Mouse (Mus musculus) lung, embryonic 15.5 days (tissue): ENCODE measurements around the gene Akr7a5. TPM values are rescaled to one million over a fixed set of nuclear protein-coding genes. Genes with fewer than 3 reads are reported as not detected.

ENCODE experiments used
- ATAC-seq: fragments of 200-750 bp; cut with Nextera tagmentation; 2 replicates; pipeline ENCODE4 v1.8.0; 2017; ENCODE audit warnings: moderate number of reproducible peaks, borderline replicate concordance; ENCODE audit not compliant: low FRiP score, low TSS enrichment; ENCODE audit errors: extremely low read depth
- H3K27ac ChIP-seq: fragments of 300-500 bp; sonication (generic); 2 replicates; pipeline ENCODE4 v1.5.1; 2015; ENCODE audit warnings: moderate library complexity, mild to moderate bottlenecking, inconsistent platforms
- H3K27me3 ChIP-seq: fragments of 300-500 bp; sonication (generic); 2 replicates; pipeline ENCODE4 v1.6.1; 2015; ENCODE audit warnings: inconsistent platforms
- H3K36me3 ChIP-seq: fragments of 300-500 bp; sonication (generic); 2 replicates; pipeline ENCODE4 v1.6.1; 2015; ENCODE audit warnings: inconsistent platforms
- H3K4me1 ChIP-seq: fragments of 300-500 bp; sonication (generic); 2 replicates; pipeline ENCODE4 v1.6.1; 2015; ENCODE audit warnings: inconsistent platforms
- H3K4me2 ChIP-seq: fragments of 300-500 bp; sonication (generic); 2 replicates; pipeline ENCODE4 v1.6.1; 2015; ENCODE audit warnings: inconsistent platforms, mild to moderate bottlenecking, moderate library complexity
- H3K4me3 ChIP-seq: fragments of 300-500 bp; sonication (generic); 2 replicates; pipeline ENCODE4 v1.5.1; 2015; ENCODE audit warnings: mild to moderate bottlenecking, inconsistent platforms
- H3K9ac ChIP-seq: fragments of 300-500 bp; sonication (generic); 2 replicates; pipeline ENCODE4 v1.6.1; 2015; ENCODE audit warnings: inconsistent platforms
- H3K9me3 ChIP-seq: fragments of 300-500 bp; sonication (generic); 2 replicates; pipeline ENCODE4 v1.6.1; 2016; ENCODE audit warnings: inconsistent platforms
- WGBS: fragments of 180-500 bp; shearing (Covaris S2); methylation state at CpG from one replicate; pipeline ENCODE4 v1.1.7; 2015; 5-methylcytosine and 5-hydroxymethylcytosine counted together
- polyA plus RNA-seq: library from polyadenylated mRNA; unstranded; fragments of >200 nt; fragmentation: Nextera tagmentation; extraction: Ambion mirVana; gene quantifications from 2 replicates; pipeline ENCODE4 v1.2.1, GENCODE M21; 2015

Gene Akr7a5
- 101 and 103 TPM in 2 replicates for polyA plus RNA-seq

- Histone ChIP-seq H3K4me1 (peaks cover 19% of the 10 kb centered on the region), H3K36me3 (peaks cover 12% of the 10 kb centered on the region), H3K4me3 (peak within 1 kb of the TSS; percentile 68), H3K27me3 (no peaks in the 10 kb centered on the region), H3K27ac (peak within 1 kb of the TSS; percentile 63), H3K4me2 (peak within 1 kb of the TSS; percentile 88), H3K9me3 (no peaks in the 10 kb centered on the region), H3K9ac (peak within 1 kb of the TSS; percentile 74)
- peak; percentile 92 for ATAC-seq
- WGBS = under 1% methylated on average over 63 of the region's 63 CpGs
Observed at GRCm38 (mm10) chr4:139310171-139310898, at the start of gene Akr7a5, which contains the start of gene Pqlc2. Gene Akr7a5 (plus strand): TSS chr4:139310744. Gene Pqlc2 (minus strand): TSS chr4:139310708.

- no peaks in the 10 kb centered on the region for H3K27me3 ChIP-seq
- no peak overlapping the region for H3K9ac ChIP-seq
- H3K9me3 ChIP-seq = no peaks in the 10 kb centered on the region
- WGBS = 91% methylated on average over 6 of the region's 6 CpGs
- H3K4me1 ChIP-seq = peaks cover 11% of the 10 kb centered on the region
- peaks cover 75% of the 10 kb centered on the region for H3K36me3 ChIP-seq
- H3K4me2 ChIP-seq = no peak overlapping the region
- no peak overlapping the region for H3K4me3 ChIP-seq
- H3K27ac ChIP-seq = no peak overlapping the region
- ATAC-seq = no peak
Observed at GRCm38 (mm10) chr4:139262981-139263380, 47.6 kb upstream of the Akr7a5 start.

GRCm38 (mm10) chr4:139265783-139266499, 44.6 kb upstream of the Akr7a5 start:
- no peak for ATAC-seq
- Histone ChIP-seq H3K27me3 (no peaks in the 10 kb centered on the region), H3K4me3 (no peak overlapping the region), H3K4me1 (no peaks in the 10 kb centered on the region), H3K9ac (no peak overlapping the region), H3K4me2 (no peak overlapping the region), H3K27ac (no peak overlapping the region), H3K9me3 (no peaks in the 10 kb centered on the region), H3K36me3 (peaks cover 77% of the 10 kb centered on the region)
- WGBS = 86% methylated on average over 13 of the region's 13 CpGs

GRCm38 (mm10) chr4:139266500-139266865, 44.1 kb upstream of the Akr7a5 start:
- Histone ChIP-seq H3K36me3 (peaks cover 74% of the 10 kb centered on the region), H3K4me1 (no peaks in the 10 kb centered on the region), H3K9me3 (no peaks in the 10 kb centered on the region), H3K4me2 (no peak overlapping the region), H3K9ac (no peak overlapping the region), H3K4me3 (no peak overlapping the region), H3K27ac (no peak overlapping the region), H3K27me3 (no peaks in the 10 kb centered on the region)
- no peak for ATAC-seq
- WGBS = 88% methylated on average over 7 of the region's 7 CpGs

DNA sequence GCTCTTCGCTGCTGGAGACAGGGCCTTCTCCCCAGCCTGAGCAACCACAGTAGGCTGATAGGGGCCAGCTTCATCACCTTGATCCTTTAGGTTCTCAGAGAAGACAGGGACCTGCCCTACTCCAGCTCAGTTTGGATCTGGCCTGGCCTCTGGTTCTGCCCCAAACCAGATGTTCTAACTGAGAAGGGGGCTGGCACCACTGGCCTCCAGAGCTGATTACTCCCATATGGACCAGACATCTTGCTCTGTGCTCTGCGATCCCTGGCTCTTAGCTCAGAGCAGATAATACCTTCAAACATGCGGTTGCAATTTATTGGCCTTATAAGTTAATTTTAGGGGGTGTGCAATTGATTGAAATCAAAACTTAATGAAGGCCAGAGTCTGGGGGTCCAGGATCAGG, 43.2 kb upstream of the Akr7a5 start:
- Histone ChIP-seq H3K4me2 (no peak overlapping the region), H3K4me1 (no peaks in the 10 kb centered on the region), H3K27ac (no peak overlapping the region), H3K4me3 (no peak overlapping the region), H3K9ac (no peak overlapping the region), H3K27me3 (no peaks in the 10 kb centered on the region), H3K36me3 (peaks cover 67% of the 10 kb centered on the region), H3K9me3 (no peaks in the 10 kb centered on the region)
- ATAC-seq = no peak
- 78% methylated on average over 3 of the region's 3 CpGs for WGBS

DNA sequence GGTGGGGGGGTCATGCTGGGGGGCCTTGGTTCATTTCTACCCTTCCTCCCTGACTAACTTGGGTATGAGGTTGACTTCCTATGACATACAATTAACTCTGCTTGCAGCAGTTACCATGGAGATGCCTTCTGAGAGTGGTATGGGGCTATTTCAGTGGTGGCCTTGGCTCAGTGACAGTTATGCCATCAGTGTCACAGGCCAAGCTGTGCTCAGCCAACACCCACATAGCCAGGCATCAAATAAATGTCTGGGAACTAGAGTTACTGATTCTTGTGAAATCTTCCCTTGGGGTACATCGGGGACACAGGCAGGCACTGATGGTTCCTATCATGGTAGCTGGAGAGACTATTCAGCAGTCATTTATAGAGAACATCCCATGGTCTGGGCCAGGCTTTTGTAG, 42.3 kb upstream of the Akr7a5 start:
- ATAC-seq = no peak
- Histone ChIP-seq H3K9ac (no peak overlapping the region), H3K4me2 (no peak overlapping the region), H3K4me1 (no peaks in the 10 kb centered on the region), H3K27ac (no peak overlapping the region), H3K27me3 (no peaks in the 10 kb centered on the region), H3K4me3 (no peak overlapping the region), H3K36me3 (peaks cover 58% of the 10 kb centered on the region), H3K9me3 (no peaks in the 10 kb centered on the region)
- WGBS = 88% methylated on average over 1 of the region's 1 CpGs

GRCm38 (mm10) chr4:139270168-139270567, 40.4 kb upstream of the Akr7a5 start:
- no peak overlapping the region for H3K9ac ChIP-seq
- no peaks in the 10 kb centered on the region for H3K27me3 ChIP-seq
- no peaks in the 10 kb centered on the region for H3K9me3 ChIP-seq
- H3K4me2 ChIP-seq = no peak overlapping the region
- H3K36me3 ChIP-seq = peaks cover 52% of the 10 kb centered on the region
- no peak for ATAC-seq
- H3K27ac ChIP-seq = no peak overlapping the region
- no peak overlapping the region for H3K4me3 ChIP-seq
- 98% methylated on average over 3 of the region's 3 CpGs for WGBS
- H3K4me1 ChIP-seq = no peaks in the 10 kb centered on the region

GRCm38 (mm10) chr4:139271562-139271961, 39.0 kb upstream of the Akr7a5 start:
- no peaks in the 10 kb centered on the region for H3K9me3 ChIP-seq
- no peak overlapping the region for H3K9ac ChIP-seq
- ATAC-seq = no peak
- no peak overlapping the region for H3K27ac ChIP-seq
- no peak overlapping the region for H3K4me3 ChIP-seq
- no peaks in the 10 kb centered on the region for H3K27me3 ChIP-seq
- WGBS = 82% methylated on average over 9 of the region's 9 CpGs
- no peak overlapping the region for H3K4me2 ChIP-seq
- no peaks in the 10 kb centered on the region for H3K4me1 ChIP-seq
- H3K36me3 ChIP-seq = peaks cover 48% of the 10 kb centered on the region

DNA sequence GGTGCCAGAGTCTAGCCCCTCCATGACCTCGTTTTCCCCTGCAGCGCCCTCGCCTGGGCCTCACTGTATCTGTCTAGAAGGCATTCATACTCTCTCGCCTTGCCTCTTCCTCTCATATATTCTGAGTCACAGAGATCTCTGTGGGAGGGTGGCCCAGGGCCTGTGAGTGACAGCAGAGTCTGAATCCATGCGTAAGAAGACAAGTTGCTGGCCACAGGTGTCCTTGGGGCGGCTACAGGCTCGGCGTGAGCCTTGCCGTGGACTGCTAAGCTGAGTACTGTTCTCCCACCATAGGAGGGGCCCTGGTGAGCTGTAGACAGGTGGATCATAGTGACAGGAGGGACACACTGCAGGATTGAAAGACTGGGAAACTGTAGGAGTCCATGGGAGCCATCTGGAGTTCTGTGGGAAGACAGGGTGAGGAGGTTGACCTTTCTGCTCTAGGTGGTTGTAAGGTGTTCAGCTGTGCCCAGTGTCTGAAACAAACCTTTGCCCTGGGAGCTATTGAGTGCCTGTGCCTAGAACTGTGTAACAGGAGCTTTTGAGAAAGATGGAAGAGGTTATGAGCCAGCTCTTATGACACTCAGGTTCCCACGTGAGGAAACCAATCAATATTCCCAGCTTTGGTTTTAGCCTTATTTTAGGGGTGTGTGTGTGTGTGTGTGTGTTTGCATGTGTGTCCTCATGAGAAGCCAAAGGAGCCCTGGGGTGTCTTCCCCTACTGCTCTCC, 37.4 kb upstream of the Akr7a5 start:
- no peak for ATAC-seq
- no peak overlapping the region for H3K27ac ChIP-seq
- H3K9me3 ChIP-seq = no peaks in the 10 kb centered on the region
- H3K36me3 ChIP-seq = peaks cover 35% of the 10 kb centered on the region
- H3K4me1 ChIP-seq = no peaks in the 10 kb centered on the region
- H3K9ac ChIP-seq = no peak overlapping the region
- H3K27me3 ChIP-seq = no peaks in the 10 kb centered on the region
- WGBS = 87% methylated on average over 10 of the region's 10 CpGs
- no peak overlapping the region for H3K4me2 ChIP-seq
- no peak overlapping the region for H3K4me3 ChIP-seq

- Histone ChIP-seq H3K9ac (no peak overlapping the region), H3K4me1 (no peaks in the 10 kb centered on the region), H3K27ac (no peak overlapping the region), H3K9me3 (no peaks in the 10 kb centered on the region), H3K4me3 (no peak overlapping the region), H3K36me3 (peaks cover 24% of the 10 kb centered on the region; the same call in 1 of the 2 replicates), H3K27me3 (no peaks in the 10 kb centered on the region), H3K4me2 (no peak overlapping the region)
- WGBS = 89% methylated on average over 7 of the region's 7 CpGs
- no peak for ATAC-seq
Observed at GRCm38 (mm10) chr4:139274573-139274972, 36.0 kb upstream of the Akr7a5 start.

GRCm38 (mm10) chr4:139276411-139276810, 34.1 kb upstream of the Akr7a5 start:
- Histone ChIP-seq H3K27ac (no peak overlapping the region), H3K36me3 (peaks cover 40% of the 10 kb centered on the region)

DNA sequence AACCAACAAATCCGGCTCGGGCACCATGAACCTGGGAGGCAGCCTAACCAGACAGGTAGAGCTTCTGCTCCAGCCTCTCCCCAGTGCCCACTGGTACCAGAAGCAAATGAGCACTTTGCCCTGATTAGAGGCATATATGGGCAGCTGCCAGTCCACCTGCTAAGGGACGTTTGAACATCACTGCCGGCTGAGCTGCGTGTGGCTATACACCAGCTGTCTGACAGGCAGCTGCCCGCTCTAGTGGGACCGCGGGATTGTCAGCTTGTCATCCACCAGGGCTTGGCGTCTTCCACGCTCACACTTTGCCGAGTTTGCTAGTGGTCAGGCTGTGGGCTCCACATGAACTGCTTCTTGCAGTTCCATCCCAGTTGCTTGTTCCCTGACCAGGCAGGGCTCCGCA, 30.0 kb upstream of the Akr7a5 start:
- Histone ChIP-seq H3K36me3 (peaks cover 44% of the 10 kb centered on the region), H3K4me2 (no peak overlapping the region), H3K27ac (no peak overlapping the region), H3K9me3 (no peaks in the 10 kb centered on the region), H3K27me3 (no peaks in the 10 kb centered on the region), H3K4me1 (no peaks in the 10 kb centered on the region), H3K4me3 (no peak overlapping the region), H3K9ac (no peak overlapping the region)
- WGBS = 87% methylated on average over 12 of the region's 12 CpGs
- no peak for ATAC-seq

More at GRCm38 (mm10) chr4:139276411-139276810, 34.1 kb upstream of the Akr7a5 start:
- no peak overlapping the region for H3K9ac ChIP-seq
- ATAC-seq = no peak
- no peaks in the 10 kb centered on the region for H3K27me3 ChIP-seq
- no peak overlapping the region for H3K4me2 ChIP-seq
- H3K9me3 ChIP-seq = no peaks in the 10 kb centered on the region
- WGBS = 89% methylated on average over 7 of the region's 7 CpGs
- H3K4me1 ChIP-seq = no peaks in the 10 kb centered on the region
- H3K4me3 ChIP-seq = no peak overlapping the region
